Mouse (Mus musculus): ENCODE results near the gene Ddn. TPM values are rescaled to one million over a fixed set of nuclear protein-coding genes. Genes with fewer than 3 reads are reported as not detected.
"Not testable (repeated sequence)": the region's sequence is repeated elsewhere in the genome, so short reads cannot be mapped to it uniquely, and the experiment has no call there.

Ddn gene
- total RNA-seq, 2 experiments from 2014 or later, result 827 to 848 TPM

DNA sequence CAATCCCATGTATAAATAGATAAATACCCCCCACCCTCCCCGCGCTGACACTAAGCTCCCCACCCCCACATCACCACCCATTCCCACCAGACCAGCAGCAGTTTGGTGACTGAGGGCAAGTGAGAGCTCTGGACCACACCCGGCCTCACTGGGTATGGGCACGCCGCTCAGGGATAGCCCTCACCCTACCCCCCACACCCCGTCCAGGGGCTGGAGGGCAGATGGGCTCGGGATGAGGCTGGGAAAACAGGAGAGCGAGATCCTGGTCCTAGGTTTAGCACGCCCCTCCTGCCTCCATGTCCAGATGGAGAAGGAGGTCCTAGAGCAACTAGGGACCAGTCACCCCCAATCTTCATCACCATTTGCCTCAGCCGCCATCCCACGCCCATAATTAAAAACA, 24.0 kb upstream of the Ddn start:
- no peak for DNase-seq (ENCODE audit: low spot score in 2 of 2)
- intact Hi-C loops (cut with DNase I), result loop anchor here (5.0 kb wide), 1 partner anchor 34 kb away; no protein-coding TSS in a partner anchor

DNA sequence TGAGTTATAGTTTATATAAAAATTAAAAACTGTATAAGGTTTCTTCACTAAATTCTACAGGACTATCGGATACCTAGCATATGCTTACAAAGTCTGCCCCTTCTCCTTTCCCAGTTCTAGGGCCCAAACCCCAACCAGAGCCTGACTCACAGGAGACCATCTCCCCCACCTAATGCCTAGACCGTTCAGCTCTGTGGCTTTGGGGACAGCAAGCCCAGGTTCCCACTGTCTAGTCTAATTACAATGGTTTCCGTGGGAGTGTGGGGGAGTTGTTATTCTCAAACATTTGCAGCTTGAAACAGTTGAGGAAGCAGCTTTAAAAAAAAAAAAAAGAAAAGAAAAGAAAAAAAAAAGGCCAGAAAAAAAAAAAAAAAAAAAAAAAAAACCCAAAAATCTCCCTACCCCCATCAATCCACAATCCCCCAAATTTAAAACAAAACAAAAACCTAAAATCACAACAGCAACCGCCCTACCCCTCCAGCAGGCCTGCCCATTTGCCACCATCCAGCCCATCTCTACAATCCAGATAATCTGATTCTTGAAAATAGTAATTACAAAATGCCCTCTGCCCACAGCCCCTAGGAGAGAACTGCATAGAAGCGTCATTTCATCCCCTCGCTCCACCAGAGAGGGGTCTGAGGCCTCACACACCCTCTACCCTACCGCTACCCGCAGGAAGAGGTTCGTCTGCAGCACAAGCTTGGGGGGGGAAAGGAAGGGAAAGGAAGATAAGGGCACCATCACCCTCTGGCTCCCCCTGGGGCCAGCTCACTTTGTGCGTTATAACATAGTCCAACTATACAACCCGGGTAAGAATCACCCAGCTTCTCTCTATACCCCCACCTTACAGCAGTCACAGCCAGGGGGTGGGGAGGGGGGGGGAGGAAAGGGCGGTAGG, 23.1 kb upstream of the Ddn start:
- no peak for DNase-seq (ENCODE audit: low spot score in 2 of 2)
- intact Hi-C loops (cut with DNase I), result loop anchor here (5.0 kb wide), 1 partner anchor 35 kb away; no protein-coding TSS in a partner anchor

GRCm38 (mm10) chr15:98831684-98832035, 22.4 kb upstream of the Ddn start:
- intact Hi-C loops (cut with DNase I), result loop anchor here (2.0 to 5.0 kb wide), 2 partner anchors 23 to 36 kb away; partner anchors contain the start of gene Ddn
- DNase-seq (ENCODE audit: low spot score in 2 of 2), result no peak

DNA sequence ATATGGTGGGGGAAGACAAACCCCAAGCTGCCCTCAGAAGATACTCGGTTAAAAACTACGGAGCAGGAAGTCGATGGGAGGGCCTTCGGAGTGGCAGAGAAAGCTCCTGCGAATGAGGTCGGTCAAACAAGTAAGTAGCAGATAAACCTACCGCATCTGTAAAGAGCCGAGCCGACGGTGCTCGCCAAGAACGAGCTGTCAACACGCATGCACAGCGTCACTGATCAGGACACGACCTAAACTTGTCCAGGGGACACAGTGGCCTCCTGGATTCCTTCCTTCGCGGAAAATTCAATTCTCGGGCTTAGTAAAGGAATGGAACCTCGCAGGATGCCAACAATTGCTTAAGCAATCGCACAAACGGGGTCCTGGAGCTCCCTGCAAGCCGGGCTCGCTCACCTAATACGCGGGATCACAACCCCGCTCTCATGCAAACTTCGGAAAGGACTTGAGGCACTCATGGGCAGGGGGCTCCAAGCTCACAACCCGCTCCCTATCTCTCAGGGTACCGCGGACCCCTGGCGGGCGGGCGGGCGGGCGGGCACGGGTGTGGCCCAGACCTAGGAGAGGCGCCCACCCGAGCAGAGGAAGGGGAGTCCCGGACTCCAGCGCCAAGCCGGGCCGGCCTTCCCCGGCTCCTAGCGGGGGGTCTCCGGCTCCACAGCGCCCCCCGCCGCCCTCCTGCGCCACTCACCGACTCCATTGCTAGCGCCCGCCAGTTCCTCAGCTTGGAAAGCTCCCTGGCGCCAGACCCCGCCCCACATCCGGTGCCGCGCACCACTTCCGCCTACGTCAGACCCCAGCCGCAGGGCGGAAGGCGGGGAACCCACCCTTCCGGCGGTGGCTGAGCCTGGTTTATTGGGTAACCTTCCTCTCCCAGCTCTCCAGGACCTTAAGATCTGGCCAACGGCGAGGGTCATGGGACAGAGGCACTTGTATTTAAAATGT, 21.7 kb upstream of the Ddn start, which contains the start of gene Prkag1:
Gene Prkag1 (minus strand): TSS at position 786 of the 948 bp plus-strand sequence.
- intact Hi-C loops (cut with DNase I), result loop anchor here (2.0 to 5.0 kb wide), 2 partner anchors 22 to 36 kb away; partner anchors contain the start of gene Ddn
- DNase-seq (ENCODE audit: low spot score in 2 of 2), result peak; percentile 94 to 97

GRCm38 (mm10) chr15:98827611-98828011, 18.3 kb upstream of the Ddn start:
- no peak for DNase-seq (ENCODE audit: low spot score in 2 of 2)
- intact Hi-C loops (cut with DNase I), result no loop called here

- intact Hi-C loops (cut with DNase I), result no loop called here
Measured at GRCm38 (mm10) chr15:98823434-98823833, 14.1 kb upstream of the Ddn start.

GRCm38 (mm10) chr15:98822147-98822546, 12.9 kb upstream of the Ddn start:
- intact Hi-C loops (cut with DNase I), result no loop called here
- no peak for DNase-seq (ENCODE audit: low spot score in 2 of 2)

More at GRCm38 (mm10) chr15:98823434-98823833, 14.1 kb upstream of the Ddn start:
- DNase-seq (ENCODE audit: low spot score in 2 of 2), result no peak

GRCm38 (mm10) chr15:98821403-98821802, 12.1 kb upstream of the Ddn start:
- intact Hi-C loops (cut with DNase I), result no loop called here
- no peak for DNase-seq (ENCODE audit: low spot score in 2 of 2)

DNA sequence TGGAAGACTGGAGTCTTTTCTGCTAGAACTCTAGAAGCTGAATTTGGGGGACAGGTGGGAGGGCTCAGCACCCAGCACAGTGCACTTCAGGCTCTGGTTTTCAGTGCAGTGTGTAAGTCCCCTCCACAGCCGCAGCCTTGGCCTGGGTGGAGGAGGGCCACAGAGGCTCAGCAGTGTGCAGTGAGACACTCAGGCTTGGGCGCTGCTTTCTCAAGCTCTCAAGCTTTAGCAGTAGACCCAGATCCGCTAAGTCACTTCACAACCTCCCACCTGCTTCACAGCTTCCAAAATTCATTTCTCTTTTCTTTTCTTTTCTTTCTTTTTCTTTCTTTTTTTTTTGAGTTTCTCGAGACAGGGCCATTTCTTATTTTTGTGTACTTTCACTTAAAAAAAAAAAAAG, 11.6 kb upstream of the Ddn start:
- intact Hi-C loops (cut with DNase I), result no loop called here
- no peak for DNase-seq (ENCODE audit: low spot score in 2 of 2)

DNA sequence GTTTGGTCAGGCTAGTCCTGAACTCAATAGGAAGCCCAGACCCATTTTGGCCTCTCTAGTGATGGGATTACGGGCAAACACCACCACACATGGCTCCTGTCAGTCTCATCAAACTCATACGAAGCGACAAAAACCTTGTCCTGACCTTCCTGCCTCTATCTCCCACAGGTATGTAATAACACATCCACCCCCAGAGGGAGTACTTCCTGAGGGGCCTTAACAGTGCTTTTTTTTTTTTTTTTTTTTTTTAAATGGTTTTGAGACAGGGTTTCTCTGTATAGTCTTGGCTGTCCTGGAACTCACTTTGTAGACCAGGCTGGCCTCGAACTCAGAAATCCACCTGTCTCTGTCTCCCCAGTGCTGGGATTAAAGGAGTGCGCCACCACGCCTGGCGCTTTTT, 8.9 kb upstream of the Ddn start:
- intact Hi-C loops (cut with DNase I), result no loop called here
- DNase-seq (ENCODE audit: low spot score in 2 of 2), result no peak

DNA sequence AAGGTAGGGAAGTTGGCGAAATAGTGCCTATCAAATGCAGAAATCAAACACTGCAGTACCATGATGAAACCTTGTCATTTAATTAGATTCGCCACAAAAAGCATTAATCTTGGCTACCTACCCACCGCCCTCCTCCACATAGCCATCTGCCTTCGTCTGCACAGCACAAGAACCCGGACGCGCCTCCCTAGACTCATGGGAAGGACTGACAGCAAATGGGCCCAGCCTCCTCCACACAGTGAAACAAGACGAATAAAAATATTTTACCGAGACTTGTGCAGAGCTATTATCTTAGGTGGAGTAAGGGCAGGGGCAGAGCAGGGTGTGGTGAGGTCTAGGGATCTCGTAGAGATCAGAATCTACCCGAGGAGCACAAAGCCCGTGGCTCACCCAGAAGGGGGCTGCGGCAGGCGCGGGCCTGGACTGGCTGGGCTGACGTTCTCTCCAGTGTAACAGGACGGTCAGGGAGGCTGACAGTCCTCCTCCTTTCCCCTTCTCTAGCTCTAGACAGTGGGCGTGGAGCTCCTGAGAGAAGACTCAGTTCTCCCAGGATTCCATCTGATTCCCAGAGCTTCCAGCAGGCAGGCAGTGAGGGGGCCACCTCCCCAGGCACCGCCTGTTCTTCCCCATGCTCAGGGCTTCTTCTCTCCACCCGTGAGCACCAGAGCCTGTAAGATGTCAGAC, 3.6 kb upstream of the Ddn start:
- peak; percentile 79 to 80 for DNase-seq (ENCODE audit: low spot score in 2 of 2)
- intact Hi-C loops (cut with DNase I), result no loop called here

GRCm38 (mm10) chr15:98810212-98810611, 922 bp upstream of the Ddn start:
- intact Hi-C loops (cut with DNase I); DNase-seq (ENCODE audit: low spot score in 2 of 2): not testable (repeated sequence)

DNA sequence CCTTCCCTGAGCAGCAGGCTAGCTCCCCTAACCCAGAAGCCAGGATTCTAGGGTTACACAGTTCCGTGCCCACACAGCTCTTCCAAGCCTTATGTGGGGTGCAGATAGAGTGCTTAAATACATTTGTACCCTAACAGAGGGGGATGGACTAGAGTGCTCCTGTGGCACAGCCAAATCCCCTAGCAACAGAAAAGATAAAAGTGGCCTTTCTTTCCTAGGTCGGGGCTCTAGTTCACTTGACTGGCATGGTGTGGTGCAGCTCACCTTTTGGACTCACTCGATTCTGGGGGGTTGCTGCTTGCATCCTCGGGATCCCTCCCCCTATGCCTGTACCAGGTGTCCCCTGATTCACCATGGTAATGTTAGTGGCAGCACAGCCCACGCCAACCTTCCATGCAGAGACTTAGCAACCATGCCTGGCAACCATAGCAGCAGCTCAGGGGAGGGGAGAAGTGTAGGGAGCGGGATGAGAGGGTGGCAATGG, 597 bp downstream of the Ddn start:
- intact Hi-C loops (cut with DNase I), result loop anchor here (2.0 kb wide), 1 partner anchor 22 kb away; the partner anchor contains the start of gene Prkag1

GRCm38 (mm10) chr15:98807895-98808650, 1.2 kb downstream of the Ddn start:
- intact Hi-C loops (cut with DNase I), result loop anchor here (2.0 kb wide), 1 partner anchor 23 kb away; the partner anchor contains the start of gene Prkag1
- DNase-seq (ENCODE audit: low spot score in 2 of 2), result peak; percentile 87

More for the DNA sequence above, 597 bp downstream of the Ddn start:
- peak; percentile 88 for DNase-seq (ENCODE audit: low spot score in 2 of 2)

DNA sequence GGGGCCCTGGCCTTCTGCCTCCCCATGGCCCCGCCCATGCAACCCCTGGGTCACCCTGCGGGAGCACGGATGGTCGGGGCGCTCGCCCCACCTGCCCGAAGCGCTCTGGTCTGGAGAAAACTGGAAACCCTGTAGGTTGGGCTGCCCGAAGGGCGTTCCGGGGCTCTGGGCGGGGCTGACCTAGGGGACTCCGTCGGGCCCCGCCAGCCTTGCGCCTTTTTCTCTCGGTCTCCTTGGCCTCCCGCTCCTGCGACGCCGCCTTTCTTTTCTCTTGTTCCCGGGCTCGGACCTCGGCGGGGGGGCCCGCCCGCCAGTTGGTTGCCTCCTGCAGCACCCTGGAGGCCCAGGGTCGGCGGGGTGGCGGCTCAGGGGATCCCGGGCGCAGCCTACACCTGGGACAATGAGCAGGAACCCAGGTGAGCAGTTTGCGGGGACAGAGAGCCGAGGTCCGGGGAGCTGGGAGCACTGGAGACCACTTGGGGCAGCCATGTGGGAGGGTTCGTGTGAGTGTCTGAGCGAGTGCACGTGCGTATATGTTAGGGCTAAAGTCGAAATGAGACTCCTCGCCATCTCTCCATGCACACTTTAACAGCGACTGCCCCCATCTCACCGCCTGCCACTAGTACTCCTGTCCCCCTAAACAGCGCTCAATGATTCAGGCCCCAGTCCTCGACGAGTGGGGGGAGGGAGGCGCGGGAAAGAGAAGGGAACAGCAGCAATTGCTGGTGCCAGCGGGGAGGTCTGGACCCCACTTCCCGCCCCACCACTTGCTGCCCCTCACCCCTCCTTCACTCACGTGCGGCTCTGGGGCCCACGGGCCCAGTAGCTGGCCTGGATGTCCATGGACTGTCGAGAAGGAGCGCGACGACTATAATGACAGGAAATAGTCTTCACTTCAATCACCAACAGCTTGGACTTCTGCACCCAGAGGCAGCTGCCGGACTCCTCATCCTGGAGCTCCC, 2.2 kb downstream of the Ddn start:
- intact Hi-C loops (cut with DNase I), result no loop called here
- peak in 1 of 2 experiments; percentile 56 for DNase-seq (ENCODE audit: low spot score in 2 of 2)

DNA sequence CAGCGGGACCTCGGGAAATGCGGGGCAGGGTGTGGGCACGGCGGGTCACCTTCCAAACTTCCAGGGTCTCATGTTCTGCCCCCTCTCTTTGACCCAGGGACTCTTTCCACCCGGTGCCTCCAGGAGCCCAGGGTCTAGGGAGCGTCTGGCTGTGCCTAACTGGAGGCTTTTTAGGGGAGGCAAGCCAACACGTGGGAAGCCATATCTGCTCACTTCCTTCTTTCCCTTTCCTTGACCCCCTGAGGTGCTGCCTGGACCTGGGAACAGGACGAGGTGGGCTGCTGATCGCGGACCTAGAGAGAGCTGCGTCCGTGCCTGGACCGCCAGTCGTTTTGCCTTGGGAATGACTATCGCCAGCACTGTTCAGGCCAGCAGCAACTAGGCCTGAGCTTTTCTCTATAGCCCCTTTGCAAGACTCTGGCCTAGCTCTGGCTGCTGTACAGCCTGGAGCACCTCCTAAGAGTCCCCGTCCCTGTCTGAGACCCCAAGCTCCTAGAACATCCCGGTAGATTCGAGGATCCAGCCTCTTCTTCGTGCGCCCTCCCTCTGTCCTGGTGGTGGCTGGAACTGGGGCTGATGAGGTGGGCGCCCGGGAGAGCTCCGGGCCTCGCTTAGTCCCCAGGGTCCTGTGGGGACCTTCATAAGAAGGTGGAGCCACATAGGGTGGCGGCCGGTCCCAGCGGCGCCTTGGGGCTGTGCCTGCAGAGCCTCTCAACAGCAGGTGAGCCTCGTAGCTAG, 3.0 kb downstream of the Ddn start:
- intact Hi-C loops (cut with DNase I), result no loop called here
- no peak for DNase-seq (ENCODE audit: low spot score in 2 of 2)

Data from left cerebral cortex, postnatal 36 days (tissue).